Mouse (Mus musculus): Measurements from ENCODE around the gene Mypop. TPM values are rescaled to one million over a fixed set of nuclear protein-coding genes. Genes with fewer than 3 reads are reported as not detected.

Gene Mypop
- polyA plus RNA-seq, 1 experiment from 2014 or later, result 6.4 TPM

DNA sequence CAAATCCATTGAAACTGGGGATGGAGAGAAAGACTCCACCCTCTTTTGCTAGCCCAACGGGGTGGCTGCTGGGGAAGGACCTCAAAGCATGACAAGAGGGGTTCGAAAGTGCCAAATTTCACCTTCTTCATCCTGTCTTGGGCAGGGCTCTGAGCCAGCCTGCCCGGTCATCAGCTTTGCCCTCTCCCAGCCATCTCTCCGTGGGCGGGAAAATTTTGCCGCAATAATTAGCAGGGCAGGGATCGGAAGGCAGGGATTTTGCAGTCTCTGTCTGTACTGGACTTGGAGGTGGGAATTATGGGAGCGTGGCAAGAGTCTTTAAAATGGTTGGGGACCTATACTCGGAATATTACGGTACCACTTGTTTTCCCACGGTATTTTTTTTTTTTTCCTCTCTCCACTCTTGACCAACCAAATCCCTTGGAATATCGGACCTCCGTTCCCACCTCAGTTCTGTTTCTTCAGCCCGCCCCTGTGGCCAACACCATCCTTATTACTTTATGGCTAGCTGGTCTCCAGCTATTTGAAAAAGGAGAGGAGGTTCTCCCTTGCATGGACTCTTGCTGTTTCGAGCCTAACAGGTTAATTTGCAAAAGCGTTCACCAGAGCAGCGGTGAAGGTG is 28.8 kb upstream of the Mypop start:
- under 1% methylated on average over 17 of the region's 17 CpGs for WGBS
- Histone ChIP-seq H3K9ac (replicated peaks) (no peak overlapping the region), H3K27me3 (peaks cover 99% of the 10 kb centered on the region), H3K4me1 (replicated peaks) (peaks cover 21% of the 10 kb centered on the region), H3K36me3 (no peaks in the 10 kb centered on the region), H3K4me2 (peak overlapping the region; percentile 30), H3K4me3 (replicated peaks) (peak overlapping the region; percentile 15; the same call in 1 of the 2 replicates), H3K27ac (no peak overlapping the region), H3K9me3 (no peaks in the 10 kb centered on the region)
- no peak for ATAC-seq (ENCODE audit: insufficient number of reproducible peaks, insufficient read depth, low FRiP score, low TSS enrichment, low read depth)

DNA sequence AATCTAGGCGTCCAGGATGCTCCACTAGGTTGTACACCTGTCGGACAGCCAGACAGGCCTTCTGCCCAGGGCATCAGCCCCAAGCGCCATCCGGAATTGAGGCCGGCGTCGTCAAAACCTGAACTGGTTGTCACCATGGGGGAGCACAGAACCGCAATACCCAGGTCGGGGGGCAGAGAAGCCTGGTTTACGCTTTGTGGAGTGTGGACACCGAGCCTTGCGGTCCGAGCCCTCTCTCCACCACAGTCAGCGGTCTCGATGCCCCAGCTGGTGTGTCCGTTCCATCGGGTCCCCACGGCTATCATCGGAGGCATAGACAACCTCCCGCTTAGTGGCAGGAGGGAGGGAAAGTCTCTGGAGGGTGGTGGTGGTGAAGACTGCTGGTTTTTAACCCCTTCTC is 28.2 kb upstream of the Mypop start:
- H3K4me2 ChIP-seq, result peak overlapping the region; percentile 30
- peak overlapping the region; percentile 15; the same call in 1 of the 2 replicates for H3K4me3 ChIP-seq (replicated peaks)
- no peak overlapping the region for H3K27ac ChIP-seq
- peaks cover 98% of the 10 kb centered on the region for H3K27me3 ChIP-seq
- H3K9ac ChIP-seq (replicated peaks), result no peak overlapping the region
- no peaks in the 10 kb centered on the region for H3K9me3 ChIP-seq
- WGBS, result under 1% methylated on average over 20 of the region's 20 CpGs
- ATAC-seq (ENCODE audit: insufficient number of reproducible peaks, insufficient read depth, low FRiP score, low TSS enrichment, low read depth), result no peak
- H3K36me3 ChIP-seq, result no peaks in the 10 kb centered on the region
- H3K4me1 ChIP-seq (replicated peaks), result peaks cover 16% of the 10 kb centered on the region

GRCm38 (mm10) chr7:18963294-18963843 is 27.7 kb upstream of the Mypop start:
- no peak overlapping the region for H3K4me3 ChIP-seq (replicated peaks)

GRCm38 (mm10) chr7:18965312-18965711 is 25.7 kb upstream of the Mypop start:
- ATAC-seq (ENCODE audit: insufficient number of reproducible peaks, insufficient read depth, low FRiP score, low TSS enrichment, low read depth), result no peak
- Histone ChIP-seq H3K4me3 (replicated peaks) (no peak overlapping the region), H3K4me2 (no peak overlapping the region), H3K36me3 (no peaks in the 10 kb centered on the region), H3K9me3 (no peaks in the 10 kb centered on the region), H3K9ac (replicated peaks) (no peak overlapping the region), H3K27ac (no peak overlapping the region), H3K4me1 (replicated peaks) (peaks cover 10% of the 10 kb centered on the region; the same call in 1 of the 2 replicates), H3K27me3 (peaks cover 92% of the 10 kb centered on the region)
- WGBS, result 71% methylated on average over 5 of the region's 5 CpGs

More at GRCm38 (mm10) chr7:18963294-18963843, 27.7 kb upstream of the Mypop start:
- H3K27me3 ChIP-seq, result peaks cover 93% of the 10 kb centered on the region
- no peaks in the 10 kb centered on the region for H3K9me3 ChIP-seq
- H3K4me1 ChIP-seq (replicated peaks), result peaks cover 12% of the 10 kb centered on the region
- H3K27ac ChIP-seq, result no peak overlapping the region
- no peak overlapping the region for H3K4me2 ChIP-seq
- no peak overlapping the region for H3K9ac ChIP-seq (replicated peaks)
- no peaks in the 10 kb centered on the region for H3K36me3 ChIP-seq
- ATAC-seq (ENCODE audit: insufficient number of reproducible peaks, insufficient read depth, low FRiP score, low TSS enrichment, low read depth), result no peak
- WGBS, result 2% methylated on average over 19 of the region's 19 CpGs

DNA sequence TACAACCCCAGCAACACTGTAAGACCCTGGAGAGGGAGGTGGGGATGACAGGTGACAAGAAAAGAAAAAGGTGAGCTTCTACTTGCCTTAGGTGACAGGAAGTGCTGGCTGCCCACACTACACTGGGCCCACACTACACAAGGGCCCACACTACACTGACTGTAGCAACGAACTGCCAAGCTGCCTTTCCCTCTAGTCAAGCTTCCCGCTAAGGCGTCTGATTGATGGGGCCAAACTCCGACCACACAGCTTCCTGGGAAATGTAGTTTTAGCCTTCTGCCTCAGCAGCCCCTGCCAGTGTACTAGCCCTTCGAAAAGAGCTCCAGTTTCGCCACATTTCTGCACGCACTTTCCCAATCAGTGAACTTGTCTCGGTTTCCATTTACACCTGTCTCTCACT is 23.4 kb upstream of the Mypop start:
- H3K27me3 ChIP-seq, result peaks cover 71% of the 10 kb centered on the region
- H3K4me2 ChIP-seq, result no peak overlapping the region
- no peaks in the 10 kb centered on the region for H3K36me3 ChIP-seq
- H3K9ac ChIP-seq (replicated peaks), result no peak overlapping the region
- H3K9me3 ChIP-seq, result no peaks in the 10 kb centered on the region
- no peak overlapping the region for H3K27ac ChIP-seq
- H3K4me1 ChIP-seq (replicated peaks), result peaks cover 8% of the 10 kb centered on the region; the same call in 1 of the 2 replicates
- ATAC-seq (ENCODE audit: insufficient number of reproducible peaks, insufficient read depth, low FRiP score, low TSS enrichment, low read depth), result no peak
- 5% methylated on average over 8 of the region's 8 CpGs for WGBS
- H3K4me3 ChIP-seq (replicated peaks), result no peak overlapping the region

GRCm38 (mm10) chr7:18970956-18971355 is 20.1 kb upstream of the Mypop start:
- no peaks in the 10 kb centered on the region for H3K4me1 ChIP-seq (replicated peaks)
- H3K27ac ChIP-seq, result no peak overlapping the region
- no peak overlapping the region for H3K4me2 ChIP-seq
- peaks cover 48% of the 10 kb centered on the region for H3K27me3 ChIP-seq
- H3K9me3 ChIP-seq, result no peaks in the 10 kb centered on the region
- no peak for ATAC-seq (ENCODE audit: insufficient number of reproducible peaks, insufficient read depth, low FRiP score, low TSS enrichment, low read depth)
- 89% methylated on average over 3 of the region's 3 CpGs for WGBS
- no peaks in the 10 kb centered on the region for H3K36me3 ChIP-seq
- H3K9ac ChIP-seq (replicated peaks), result no peak overlapping the region
- no peak overlapping the region for H3K4me3 ChIP-seq (replicated peaks)

- Histone ChIP-seq H3K27ac (no peak overlapping the region), H3K4me2 (no peak overlapping the region), H3K36me3 (no peaks in the 10 kb centered on the region), H3K27me3 (peaks cover 16% of the 10 kb centered on the region), H3K4me1 (replicated peaks) (no peaks in the 10 kb centered on the region), H3K4me3 (replicated peaks) (no peak overlapping the region), H3K9ac (replicated peaks) (no peak overlapping the region), H3K9me3 (no peaks in the 10 kb centered on the region)
- no peak for ATAC-seq (ENCODE audit: insufficient number of reproducible peaks, insufficient read depth, low FRiP score, low TSS enrichment, low read depth)
- WGBS, result 92% methylated on average over 9 of the region's 9 CpGs
These were observed 12.7 kb upstream of the Mypop start for GRCm38 (mm10) chr7:18978381-18978780.

- WGBS, result 74% methylated on average over 2 of the region's 2 CpGs
- H3K9ac ChIP-seq (replicated peaks), result no peak overlapping the region
- no peaks in the 10 kb centered on the region for H3K9me3 ChIP-seq
- no peak overlapping the region for H3K27ac ChIP-seq
- H3K4me3 ChIP-seq (replicated peaks), result no peak overlapping the region
- peaks cover 17% of the 10 kb centered on the region for H3K27me3 ChIP-seq
- no peak for ATAC-seq (ENCODE audit: insufficient number of reproducible peaks, insufficient read depth, low FRiP score, low TSS enrichment, low read depth)
- H3K4me1 ChIP-seq (replicated peaks), result peaks cover 6% of the 10 kb centered on the region; the same call in 1 of the 2 replicates
- H3K36me3 ChIP-seq, result no peaks in the 10 kb centered on the region
- no peak overlapping the region for H3K4me2 ChIP-seq
These were observed 4.5 kb upstream of the Mypop start for GRCm38 (mm10) chr7:18986503-18986902.

- Histone ChIP-seq H3K4me2 (no peak within 1 kb of the TSS), H3K27ac (no peak within 1 kb of the TSS), H3K4me1 (replicated peaks) (peaks cover 12% of the 10 kb centered on the region; the same call in 1 of the 2 replicates), H3K9ac (replicated peaks) (no peak within 1 kb of the TSS), H3K36me3 (no peaks in the 10 kb centered on the region), H3K27me3 (peaks cover 23% of the 10 kb centered on the region), H3K9me3 (no peaks in the 10 kb centered on the region), H3K4me3 (replicated peaks) (no peak within 1 kb of the TSS)
- ATAC-seq (ENCODE audit: insufficient number of reproducible peaks, insufficient read depth, low FRiP score, low TSS enrichment, low read depth), result no peak
- 56% methylated on average over 2 of the region's 2 CpGs for WGBS
These were observed 3.9 kb upstream of the Mypop start, which contains the start of gene Nanos2 for GRCm38 (mm10) chr7:18987100-18987499. Gene Nanos2, plus strand, starts transcription at chr7:18987400.

DNA sequence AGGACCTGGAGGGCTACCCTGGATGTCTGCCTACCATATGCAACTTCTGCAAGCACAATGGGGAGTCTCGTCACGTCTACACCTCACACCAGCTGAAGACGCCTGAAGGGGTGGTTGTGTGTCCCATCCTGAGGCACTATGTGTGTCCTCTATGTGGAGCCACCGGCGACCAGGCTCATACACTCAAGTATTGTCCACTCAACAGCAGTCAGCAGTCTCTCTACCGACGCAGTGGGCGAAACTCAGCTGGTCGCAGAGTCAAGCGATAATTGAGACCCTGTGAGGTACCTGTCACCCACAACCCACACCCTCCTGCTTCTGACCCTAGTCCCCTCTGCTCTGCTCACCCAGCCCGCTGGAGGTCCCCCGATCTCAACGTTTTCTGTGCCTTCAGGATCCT is 3.3 kb upstream of the Mypop start:
- no peak overlapping the region for H3K4me2 ChIP-seq
- no peaks in the 10 kb centered on the region for H3K9me3 ChIP-seq
- H3K36me3 ChIP-seq, result no peaks in the 10 kb centered on the region
- WGBS, result 68% methylated on average over 13 of the region's 13 CpGs
- H3K27ac ChIP-seq, result no peak overlapping the region
- no peak overlapping the region for H3K4me3 ChIP-seq (replicated peaks)
- no peak overlapping the region for H3K9ac ChIP-seq (replicated peaks)
- H3K4me1 ChIP-seq (replicated peaks), result peaks cover 15% of the 10 kb centered on the region; the same call in 1 of the 2 replicates
- peaks cover 30% of the 10 kb centered on the region for H3K27me3 ChIP-seq
- ATAC-seq (ENCODE audit: insufficient number of reproducible peaks, insufficient read depth, low FRiP score, low TSS enrichment, low read depth), result no peak

GRCm38 (mm10) chr7:18988780-18989179 is 2.3 kb upstream of the Mypop start:
- Histone ChIP-seq H3K4me3 (replicated peaks) (no peak overlapping the region), H3K27me3 (peaks cover 40% of the 10 kb centered on the region), H3K9ac (replicated peaks) (no peak overlapping the region), H3K4me2 (no peak overlapping the region), H3K27ac (no peak overlapping the region), H3K4me1 (replicated peaks) (peaks cover 15% of the 10 kb centered on the region; the same call in 1 of the 2 replicates), H3K9me3 (no peaks in the 10 kb centered on the region), H3K36me3 (no peaks in the 10 kb centered on the region)
- 69% methylated on average over 6 of the region's 6 CpGs for WGBS
- ATAC-seq (ENCODE audit: insufficient number of reproducible peaks, insufficient read depth, low FRiP score, low TSS enrichment, low read depth), result no peak
